Mouse (Mus musculus) stomach, embryonic 14.5 days (tissue): ENCODE measurements at regions not wholly inside any gene's neighbourhood (a gene's known extent, or its start where the extent isn't known, plus 50 kb on each side); places are given as distances from the start of the nearest gene placed in this dataset.

Experiments used
- ATAC-seq: fragments of 200-750 bp; cut with Nextera tagmentation; 2 replicates; pipeline ENCODE4 v1.8.0; 2017; ENCODE audit warnings: low read depth, moderate TSS enrichment; ENCODE audit not compliant: insufficient number of reproducible peaks, insufficient read depth, low FRiP score
- H3K27ac ChIP-seq: fragments of 300-500 bp; sonication (generic); 2 replicates; pipeline ENCODE4 v1.5.1; 2014; ENCODE audit warnings: mild to moderate bottlenecking, low read length, moderate library complexity, mixed read lengths
- H3K27me3 ChIP-seq: fragments of 300-500 bp; sonication (generic); 2 replicates; pipeline ENCODE4 v1.6.1; 2014; ENCODE audit warnings: low read length, control low read depth, mixed read lengths; ENCODE audit not compliant: control insufficient read depth, insufficient read depth
- H3K36me3 ChIP-seq: fragments of 300-500 bp; sonication (generic); 2 replicates; pipeline ENCODE4 v1.6.1; 2014; ENCODE audit warnings: mild to moderate bottlenecking, control low read depth, low read length, moderate library complexity, mixed read lengths; ENCODE audit not compliant: control insufficient read depth, insufficient read depth
- H3K4me1 ChIP-seq: fragments of 300-500 bp; sonication (generic); 2 replicates; pipeline ENCODE4 v1.6.1; 2014; ENCODE audit warnings: low read length, control low read depth, mixed read lengths; ENCODE audit not compliant: control insufficient read depth, insufficient read depth
- H3K4me2 ChIP-seq: fragments of 300-500 bp; sonication (generic); replicated peaks from 2 replicates; pipeline ENCODE4 v1.6.1; 2014; ENCODE audit warnings: low read depth, low read length, control low read depth
- H3K4me3 ChIP-seq: fragments of 300-500 bp; sonication (generic); 2 replicates; pipeline ENCODE4 v1.5.1; 2014; ENCODE audit warnings: low read depth, low read length, control low read depth
- H3K9ac ChIP-seq: fragments of 300-500 bp; sonication (generic); replicated peaks from 2 replicates; pipeline ENCODE4 v1.6.1; 2014; ENCODE audit warnings: low read depth, mild to moderate bottlenecking, control low read depth, low read length, moderate library complexity, mixed read lengths
- H3K9me3 ChIP-seq: fragments of 300-500 bp; sonication (generic); 2 replicates; pipeline ENCODE4 v1.6.1; 2016; ENCODE audit warnings: low read depth, low read length, control low read depth; ENCODE audit not compliant: control insufficient read depth
- WGBS: fragments of 180-500 bp; shearing (Covaris S2); extraction: QIAGEN DNeasy Blood & Tissue Kit; methylation state at CpG from one replicate; pipeline ENCODE4 v1.1.7; 2014; 5-methylcytosine and 5-hydroxymethylcytosine counted together

- Histone ChIP-seq H3K9ac (no peak overlapping the region), H3K9me3 (no peaks in the 10 kb centered on the region), H3K27ac (no peak overlapping the region), H3K36me3 (no peaks in the 10 kb centered on the region), H3K4me1 (0 out of 2 replicates have a peak, but pooled peaks cover 6% of the 10 kb centered on the region), H3K4me3 (no peak overlapping the region), H3K27me3 (no peaks in the 10 kb centered on the region), H3K4me2 (no peak overlapping the region)
- ATAC-seq: no peak; the same call in 1 of the 2 replicates
- WGBS: 14% methylated on average over 6 of the region's 6 CpGs
These were observed 161.2 kb downstream of the Barhl2 start for GRCm38 (mm10) chr5:106296721-106297120.

- Histone ChIP-seq H3K9me3 (no peaks in the 10 kb centered on the region), H3K4me1 (0 out of 2 replicates have a peak, but pooled peaks cover 6% of the 10 kb centered on the region), H3K9ac (no peak overlapping the region), H3K4me3 (no peak overlapping the region), H3K4me2 (no peak overlapping the region), H3K27me3 (no peaks in the 10 kb centered on the region), H3K27ac (no peak overlapping the region), H3K36me3 (no peaks in the 10 kb centered on the region)
- 75% methylated on average over 2 of the region's 2 CpGs for WGBS
- ATAC-seq: no peak
These were observed 162.0 kb downstream of the Barhl2 start for GRCm38 (mm10) chr5:106295993-106296392.

GRCm38 (mm10) chr5:106295538-106295937, 162.4 kb downstream of the Barhl2 start:
- H3K9me3 ChIP-seq: no peaks in the 10 kb centered on the region
- no peaks in the 10 kb centered on the region for H3K27me3 ChIP-seq
- no peaks in the 10 kb centered on the region for H3K36me3 ChIP-seq
- H3K9ac ChIP-seq: no peak overlapping the region
- H3K4me1 ChIP-seq: 0 out of 2 replicates have a peak, but pooled peaks cover 6% of the 10 kb centered on the region
- H3K27ac ChIP-seq: no peak overlapping the region
- 33% methylated on average over 3 of the region's 3 CpGs for WGBS
- no peak overlapping the region for H3K4me2 ChIP-seq
- no peak overlapping the region for H3K4me3 ChIP-seq
- no peak for ATAC-seq

- Histone ChIP-seq H3K27me3 (no peaks in the 10 kb centered on the region), H3K9ac (no peak overlapping the region), H3K9me3 (no peaks in the 10 kb centered on the region), H3K36me3 (no peaks in the 10 kb centered on the region), H3K27ac (peak overlapping the region; percentile 10; the same call in 1 of the 2 replicates), H3K4me3 (no peak overlapping the region), H3K4me2 (0 out of 2 replicates have a peak overlapping the region, but pooled peaks have one; percentile 7), H3K4me1 (0 out of 2 replicates have a peak, but pooled peaks cover 6% of the 10 kb centered on the region)
- WGBS: 29% methylated on average over 16 of the region's 16 CpGs
- ATAC-seq: peak; percentile 63; the same call in 1 of the 2 replicates
These were observed 165.4 kb downstream of the Barhl2 start for GRCm38 (mm10) chr5:106292387-106293229.

- H3K4me2 ChIP-seq: no peak overlapping the region
- no peaks in the 10 kb centered on the region for H3K36me3 ChIP-seq
- H3K4me1 ChIP-seq: no peaks in the 10 kb centered on the region
- H3K27me3 ChIP-seq: no peaks in the 10 kb centered on the region
- H3K9me3 ChIP-seq: no peaks in the 10 kb centered on the region
- 17% methylated on average over 4 of the region's 4 CpGs for WGBS
- no peak for ATAC-seq
- H3K9ac ChIP-seq: no peak overlapping the region
- no peak overlapping the region for H3K4me3 ChIP-seq
- no peak overlapping the region for H3K27ac ChIP-seq
These were observed 172.8 kb downstream of the Barhl2 start for GRCm38 (mm10) chr5:106285152-106285551.

- no peaks in the 10 kb centered on the region for H3K4me1 ChIP-seq
- H3K9me3 ChIP-seq: no peaks in the 10 kb centered on the region
- no peak overlapping the region for H3K9ac ChIP-seq
- 23% methylated on average over 9 of the region's 9 CpGs for WGBS
- no peak overlapping the region for H3K4me2 ChIP-seq
- no peaks in the 10 kb centered on the region for H3K27me3 ChIP-seq
- no peak overlapping the region for H3K4me3 ChIP-seq
- H3K36me3 ChIP-seq: no peaks in the 10 kb centered on the region
- no peak overlapping the region for H3K27ac ChIP-seq
- ATAC-seq: no peak
These were observed 173.2 kb downstream of the Barhl2 start for GRCm38 (mm10) chr5:106284731-106285130.

- Histone ChIP-seq H3K9ac (no peak overlapping the region), H3K4me2 (no peak overlapping the region), H3K27me3 (no peaks in the 10 kb centered on the region), H3K9me3 (no peaks in the 10 kb centered on the region), H3K4me1 (no peaks in the 10 kb centered on the region), H3K4me3 (no peak overlapping the region), H3K36me3 (no peaks in the 10 kb centered on the region), H3K27ac (no peak overlapping the region)
- ATAC-seq: no peak
- 40% methylated on average over 9 of the region's 9 CpGs for WGBS
These were observed 175.3 kb downstream of the Barhl2 start for GRCm38 (mm10) chr5:106282646-106283045.

- Histone ChIP-seq H3K4me2 (no peak overlapping the region), H3K36me3 (no peaks in the 10 kb centered on the region), H3K27me3 (no peaks in the 10 kb centered on the region), H3K27ac (no peak overlapping the region), H3K9me3 (no peaks in the 10 kb centered on the region), H3K9ac (no peak overlapping the region), H3K4me1 (no peaks in the 10 kb centered on the region), H3K4me3 (no peak overlapping the region)
- no peak for ATAC-seq
- 85% methylated on average over 8 of the region's 8 CpGs for WGBS
These were observed 180.2 kb downstream of the Barhl2 start for GRCm38 (mm10) chr5:106277786-106278185.
